Mouse (Mus musculus): ENCODE data around the gene Hook2. TPM values are rescaled to one million over a fixed set of nuclear protein-coding genes. Genes with fewer than 3 reads are reported as not detected.

Gene Hook2
- total and polyA plus RNA-seq, 2 experiments from 2014 or later: 28.7 to 30.3 TPM

- peak overlapping the region; percentile 77 for H3K4me3 ChIP-seq (ENCODE audit: low read depth, low read length)
- H3K36me3 ChIP-seq (ENCODE audit: insufficient read depth): no peaks in the 10 kb centered on the region
- peak overlapping the region; percentile 80; the same call in 1 of the 2 replicates for H3K9ac ChIP-seq
- 0 out of 2 replicates have a peak, but pooled peaks cover 9% of the 10 kb centered on the region for H3K4me1 ChIP-seq (ENCODE audit: insufficient read depth)
- TF ChIP-seq CTCF (IDR thresholded peaks at IDR 0.05; ENCODE audit: low read depth): no peak
- no peak overlapping the region for H3K27ac ChIP-seq (ENCODE audit: low read depth, low read length)
- no peaks in the 10 kb centered on the region for H3K9me3 ChIP-seq (ENCODE audit: low read length)
- peaks cover 14% of the 10 kb centered on the region; the same call in 1 of the 2 replicates for H3K27me3 ChIP-seq (ENCODE audit: insufficient read depth, low read length)
- DNase-seq (no peak), ATAC-seq (no peak)
- H3K4me2 ChIP-seq (ENCODE audit: low read depth): peak overlapping the region; percentile 69
- WGBS: 14% methylated on average over 9 of the region's 9 CpGs
These were observed 43.2 kb upstream of the Hook2 start for GRCm38 (mm10) chr8:84947241-84947545.

- Histone ChIP-seq H3K36me3 (ENCODE audit: insufficient read depth) (no peaks in the 10 kb centered on the region), H3K4me2 (ENCODE audit: low read depth) (no peak overlapping the region), H3K9me3 (ENCODE audit: low read length) (no peaks in the 10 kb centered on the region), H3K9ac (no peak overlapping the region), H3K27ac (ENCODE audit: low read depth, low read length) (no peak overlapping the region), H3K4me1 (ENCODE audit: insufficient read depth) (0 out of 2 replicates have a peak, but pooled peaks cover 9% of the 10 kb centered on the region), H3K27me3 (ENCODE audit: insufficient read depth, low read length) (peaks cover 22% of the 10 kb centered on the region), H3K4me3 (ENCODE audit: low read depth, low read length) (no peak overlapping the region)
- DNase-seq (no peak), ATAC-seq (no peak)
- 16% methylated on average over 12 of the region's 12 CpGs for WGBS
- no peak for TF ChIP-seq CTCF (IDR thresholded peaks at IDR 0.05; ENCODE audit: low read depth)
These were observed 40.6 kb upstream of the Hook2 start for GRCm38 (mm10) chr8:84949753-84950152.

- WGBS: 8% methylated on average over 18 of the region's 18 CpGs
- H3K36me3 ChIP-seq (ENCODE audit: insufficient read depth): peaks cover 11% of the 10 kb centered on the region; the same call in 1 of the 2 replicates
- H3K4me3 ChIP-seq (ENCODE audit: low read depth, low read length): no peak overlapping the region
- H3K4me1 ChIP-seq (ENCODE audit: insufficient read depth): no peaks in the 10 kb centered on the region
- ATAC-seq (no peak), DNase-seq (no peak)
- no peak for TF ChIP-seq CTCF (IDR thresholded peaks at IDR 0.05; ENCODE audit: low read depth)
- peaks cover 17% of the 10 kb centered on the region; the same call in 1 of the 2 replicates for H3K27me3 ChIP-seq (ENCODE audit: insufficient read depth, low read length)
- no peak overlapping the region for H3K27ac ChIP-seq (ENCODE audit: low read depth, low read length)
- no peak overlapping the region for H3K9ac ChIP-seq
- H3K4me2 ChIP-seq (ENCODE audit: low read depth): no peak overlapping the region
- H3K9me3 ChIP-seq (ENCODE audit: low read length): no peaks in the 10 kb centered on the region
These were observed 37.7 kb upstream of the Hook2 start for GRCm38 (mm10) chr8:84952612-84953255.

- no peak overlapping the region for H3K4me3 ChIP-seq (ENCODE audit: low read depth, low read length)
- no peaks in the 10 kb centered on the region for H3K9me3 ChIP-seq (ENCODE audit: low read length)
- WGBS: 39% methylated on average over 2 of the region's 2 CpGs
- H3K27me3 ChIP-seq (ENCODE audit: insufficient read depth, low read length): peaks cover 8% of the 10 kb centered on the region; the same call in 1 of the 2 replicates
- no peaks in the 10 kb centered on the region for H3K4me1 ChIP-seq (ENCODE audit: insufficient read depth)
- H3K4me2 ChIP-seq (ENCODE audit: low read depth): no peak overlapping the region
- no peak overlapping the region for H3K9ac ChIP-seq
- H3K27ac ChIP-seq (ENCODE audit: low read depth, low read length): no peak overlapping the region
- peak; percentile 84 for DNase-seq
- peaks cover 24% of the 10 kb centered on the region for H3K36me3 ChIP-seq (ENCODE audit: insufficient read depth)
- peak; percentile 42; the same call in 1 of the 2 replicates for ATAC-seq
- peak; percentile 89 for TF ChIP-seq CTCF (IDR thresholded peaks at IDR 0.05; ENCODE audit: low read depth)
These were observed 33.6 kb upstream of the Hook2 start for GRCm38 (mm10) chr8:84956768-84957167.

- Histone ChIP-seq H3K36me3 (ENCODE audit: insufficient read depth) (peaks cover 24% of the 10 kb centered on the region), H3K27ac (ENCODE audit: low read depth, low read length) (no peak overlapping the region), H3K9me3 (ENCODE audit: low read length) (no peaks in the 10 kb centered on the region), H3K4me2 (ENCODE audit: low read depth) (no peak overlapping the region), H3K4me3 (ENCODE audit: low read depth, low read length) (no peak overlapping the region), H3K4me1 (ENCODE audit: insufficient read depth) (peaks cover under 1% of the 10 kb centered on the region; the same call in 1 of the 2 replicates), H3K9ac (no peak overlapping the region), H3K27me3 (ENCODE audit: insufficient read depth, low read length) (no peaks in the 10 kb centered on the region)
- 89% methylated on average over 7 of the region's 7 CpGs for WGBS
- DNase-seq (no peak), ATAC-seq (no peak)
- no peak for TF ChIP-seq CTCF (IDR thresholded peaks at IDR 0.05; ENCODE audit: low read depth)
These were observed 30.6 kb upstream of the Hook2 start for GRCm38 (mm10) chr8:84959811-84960210.

GRCm38 (mm10) chr8:84963952-84964351 is 26.5 kb upstream of the Hook2 start:
- no peak overlapping the region for H3K4me3 ChIP-seq (ENCODE audit: low read depth, low read length)
- DNase-seq: no peak
- ATAC-seq: no peak

GRCm38 (mm10) chr8:84965731-84966291 is 24.6 kb upstream of the Hook2 start:
- Histone ChIP-seq H3K27me3 (ENCODE audit: insufficient read depth, low read length) (no peaks in the 10 kb centered on the region), H3K36me3 (ENCODE audit: insufficient read depth) (0 out of 2 replicates have a peak, but pooled peaks cover 2% of the 10 kb centered on the region), H3K27ac (ENCODE audit: low read depth, low read length) (0 out of 2 replicates have a peak overlapping the region, but pooled peaks have one; percentile 29), H3K4me2 (ENCODE audit: low read depth) (peak overlapping the region; percentile 93), H3K4me3 (ENCODE audit: low read depth, low read length) (peak overlapping the region; percentile 62), H3K9me3 (ENCODE audit: low read length) (no peaks in the 10 kb centered on the region), H3K4me1 (ENCODE audit: insufficient read depth) (peaks cover 10% of the 10 kb centered on the region), H3K9ac (peak overlapping the region; percentile 64)
- WGBS: 1% methylated on average over 41 of the region's 41 CpGs
- ATAC-seq: peak; percentile 91
- TF ChIP-seq CTCF (IDR thresholded peaks at IDR 0.05; ENCODE audit: low read depth): no peak
- DNase-seq: peak; percentile 97

More at GRCm38 (mm10) chr8:84963952-84964351, 26.5 kb upstream of the Hook2 start:
- H3K9me3 ChIP-seq (ENCODE audit: low read length): no peaks in the 10 kb centered on the region
- no peak overlapping the region for H3K9ac ChIP-seq
- TF ChIP-seq CTCF (IDR thresholded peaks at IDR 0.05; ENCODE audit: low read depth): 0 out of 2 replicates have a peak, but pooled peaks have one; percentile 20
- H3K4me1 ChIP-seq (ENCODE audit: insufficient read depth): peaks cover 7% of the 10 kb centered on the region; the same call in 1 of the 2 replicates
- H3K4me2 ChIP-seq (ENCODE audit: low read depth): no peak overlapping the region
- H3K27ac ChIP-seq (ENCODE audit: low read depth, low read length): no peak overlapping the region
- H3K36me3 ChIP-seq (ENCODE audit: insufficient read depth): peaks cover 6% of the 10 kb centered on the region; the same call in 1 of the 2 replicates
- WGBS: 86% methylated on average over 4 of the region's 4 CpGs
- H3K27me3 ChIP-seq (ENCODE audit: insufficient read depth, low read length): no peaks in the 10 kb centered on the region
